Mouse (Mus musculus): ENCODE measurements at regions not wholly inside any gene's neighbourhood (a gene's known extent, or its start where the extent isn't known, plus 50 kb on each side); places are given as distances from the start of the nearest gene placed in this dataset.

- 0 out of 2 replicates have a peak, but pooled peaks cover 15% of the 10 kb centered on the region for H3K4me1 ChIP-seq (ENCODE audit: insufficient read depth)
- peak overlapping the region; percentile 57 for H3K4me2 ChIP-seq (ENCODE audit: low read depth)
- no peaks in the 10 kb centered on the region for H3K27me3 ChIP-seq (ENCODE audit: insufficient read depth, low read length)
- H3K4me3 ChIP-seq (ENCODE audit: low read depth, low read length): peak overlapping the region; percentile 21
- ATAC-seq (peak; percentile 8; the same call in 1 of the 2 replicates), DNase-seq (peak; percentile 74)
- H3K9me3 ChIP-seq (ENCODE audit: low read length): no peaks in the 10 kb centered on the region
- H3K27ac ChIP-seq (ENCODE audit: low read depth, low read length): peak overlapping the region; percentile 66
- TF ChIP-seq CTCF (IDR thresholded peaks at IDR 0.05; ENCODE audit: low read depth): no peak
- H3K36me3 ChIP-seq (ENCODE audit: insufficient read depth): no peaks in the 10 kb centered on the region
- WGBS: 11% methylated on average over 10 of the region's 10 CpGs
- peak overlapping the region; percentile 42; the same call in 1 of the 2 replicates for H3K9ac ChIP-seq
Observed at GRCm38 (mm10) chr9:40617676-40618062, 52.7 kb upstream of the Gm21915 start.

- under 1% methylated on average over 20 of the region's 20 CpGs for WGBS
- Histone ChIP-seq H3K9me3 (ENCODE audit: low read length) (no peaks in the 10 kb centered on the region), H3K4me3 (ENCODE audit: low read depth, low read length) (peak overlapping the region; percentile 21), H3K4me1 (ENCODE audit: insufficient read depth) (0 out of 2 replicates have a peak, but pooled peaks cover 15% of the 10 kb centered on the region), H3K36me3 (ENCODE audit: insufficient read depth) (no peaks in the 10 kb centered on the region), H3K27ac (ENCODE audit: low read depth, low read length) (peak overlapping the region; percentile 66), H3K27me3 (ENCODE audit: insufficient read depth, low read length) (no peaks in the 10 kb centered on the region), H3K9ac (peak overlapping the region; percentile 42), H3K4me2 (ENCODE audit: low read depth) (peak overlapping the region; percentile 57)
- no peak for TF ChIP-seq CTCF (IDR thresholded peaks at IDR 0.05; ENCODE audit: low read depth)
- DNase-seq: peak; percentile 69
- peak; percentile 60 for ATAC-seq
Observed at GRCm38 (mm10) chr9:40617036-40617675, 53.3 kb upstream of the Gm21915 start.

- H3K4me3 ChIP-seq (ENCODE audit: low read depth, low read length): peak overlapping the region; percentile 21
- peak; percentile 93 for DNase-seq
- TF ChIP-seq CTCF (IDR thresholded peaks at IDR 0.05; ENCODE audit: low read depth): peak; percentile 89
- WGBS: under 1% methylated on average over 11 of the region's 11 CpGs
- peak overlapping the region; percentile 57 for H3K4me2 ChIP-seq (ENCODE audit: low read depth)
- H3K27ac ChIP-seq (ENCODE audit: low read depth, low read length): peak overlapping the region; percentile 66
- 0 out of 2 replicates have a peak, but pooled peaks cover 15% of the 10 kb centered on the region for H3K4me1 ChIP-seq (ENCODE audit: insufficient read depth)
- no peaks in the 10 kb centered on the region for H3K36me3 ChIP-seq (ENCODE audit: insufficient read depth)
- no peaks in the 10 kb centered on the region for H3K9me3 ChIP-seq (ENCODE audit: low read length)
- no peaks in the 10 kb centered on the region for H3K27me3 ChIP-seq (ENCODE audit: insufficient read depth, low read length)
- peak; percentile 89 for ATAC-seq
- peak overlapping the region; percentile 42 for H3K9ac ChIP-seq
Observed at GRCm38 (mm10) chr9:40616426-40617035, 53.9 kb upstream of the Gm21915 start.

- DNase-seq (no peak), ATAC-seq (peak; percentile 32; the same call in 1 of the 2 replicates)
- Histone ChIP-seq H3K4me3 (ENCODE audit: low read depth, low read length) (no peak overlapping the region), H3K4me1 (ENCODE audit: insufficient read depth) (0 out of 2 replicates have a peak, but pooled peaks cover 15% of the 10 kb centered on the region), H3K36me3 (ENCODE audit: insufficient read depth) (no peaks in the 10 kb centered on the region), H3K27me3 (ENCODE audit: insufficient read depth, low read length) (no peaks in the 10 kb centered on the region), H3K27ac (ENCODE audit: low read depth, low read length) (no peak overlapping the region), H3K9ac (peak overlapping the region; percentile 42), H3K9me3 (ENCODE audit: low read length) (no peaks in the 10 kb centered on the region), H3K4me2 (ENCODE audit: low read depth) (peak overlapping the region; percentile 57)
- WGBS: 19% methylated on average over 8 of the region's 8 CpGs
- no peak for TF ChIP-seq CTCF (IDR thresholded peaks at IDR 0.05; ENCODE audit: low read depth)
Observed at GRCm38 (mm10) chr9:40615891-40616290, 54.5 kb upstream of the Gm21915 start.

- no peak for TF ChIP-seq CTCF (IDR thresholded peaks at IDR 0.05; ENCODE audit: low read depth)
- no peak overlapping the region for H3K9ac ChIP-seq
- DNase-seq: no peak
- 0 out of 2 replicates have a peak, but pooled peaks cover 15% of the 10 kb centered on the region for H3K4me1 ChIP-seq (ENCODE audit: insufficient read depth)
- 54% methylated on average over 5 of the region's 5 CpGs for WGBS
- no peaks in the 10 kb centered on the region for H3K36me3 ChIP-seq (ENCODE audit: insufficient read depth)
- no peaks in the 10 kb centered on the region for H3K9me3 ChIP-seq (ENCODE audit: low read length)
- no peak overlapping the region for H3K4me2 ChIP-seq (ENCODE audit: low read depth)
- no peak overlapping the region for H3K4me3 ChIP-seq (ENCODE audit: low read depth, low read length)
- H3K27me3 ChIP-seq (ENCODE audit: insufficient read depth, low read length): no peaks in the 10 kb centered on the region
- no peak for ATAC-seq
- no peak overlapping the region for H3K27ac ChIP-seq (ENCODE audit: low read depth, low read length)
Observed at GRCm38 (mm10) chr9:40614071-40614470, 56.3 kb upstream of the Gm21915 start.

GRCm38 (mm10) chr9:40613182-40613581, 57.2 kb upstream of the Gm21915 start:
- H3K27me3 ChIP-seq (ENCODE audit: insufficient read depth, low read length): no peaks in the 10 kb centered on the region
- no peaks in the 10 kb centered on the region for H3K9me3 ChIP-seq (ENCODE audit: low read length)
- no peak for DNase-seq
- H3K27ac ChIP-seq (ENCODE audit: low read depth, low read length): no peak overlapping the region
- no peak for TF ChIP-seq CTCF (IDR thresholded peaks at IDR 0.05; ENCODE audit: low read depth)
- H3K4me2 ChIP-seq (ENCODE audit: low read depth): no peak overlapping the region
- peak; percentile 2; the same call in 1 of the 2 replicates for ATAC-seq
- H3K9ac ChIP-seq: no peak overlapping the region
- no peaks in the 10 kb centered on the region for H3K36me3 ChIP-seq (ENCODE audit: insufficient read depth)
- H3K4me3 ChIP-seq (ENCODE audit: low read depth, low read length): no peak overlapping the region
- WGBS: 64% methylated on average over 4 of the region's 4 CpGs
- H3K4me1 ChIP-seq (ENCODE audit: insufficient read depth): 0 out of 2 replicates have a peak, but pooled peaks cover 15% of the 10 kb centered on the region

- Histone ChIP-seq H3K27ac (ENCODE audit: low read depth, low read length) (no peak overlapping the region), H3K9ac (no peak overlapping the region), H3K4me3 (ENCODE audit: low read depth, low read length) (no peak overlapping the region), H3K36me3 (ENCODE audit: insufficient read depth) (no peaks in the 10 kb centered on the region), H3K4me2 (ENCODE audit: low read depth) (no peak overlapping the region), H3K27me3 (ENCODE audit: insufficient read depth, low read length) (no peaks in the 10 kb centered on the region), H3K4me1 (ENCODE audit: insufficient read depth) (0 out of 2 replicates have a peak, but pooled peaks cover 15% of the 10 kb centered on the region), H3K9me3 (ENCODE audit: low read length) (no peaks in the 10 kb centered on the region)
- DNase-seq (no peak), ATAC-seq (peak; percentile 12; the same call in 1 of the 2 replicates)
- WGBS: 88% methylated on average over 1 of the region's 1 CpGs
- no peak for TF ChIP-seq CTCF (IDR thresholded peaks at IDR 0.05; ENCODE audit: low read depth)
Observed at GRCm38 (mm10) chr9:40612755-40613154, 57.7 kb upstream of the Gm21915 start.

Data from forebrain, postnatal 0 days (tissue).